8 mouse cellular contexts compared by ENCODE assay signal in the genomic region with DNA sequence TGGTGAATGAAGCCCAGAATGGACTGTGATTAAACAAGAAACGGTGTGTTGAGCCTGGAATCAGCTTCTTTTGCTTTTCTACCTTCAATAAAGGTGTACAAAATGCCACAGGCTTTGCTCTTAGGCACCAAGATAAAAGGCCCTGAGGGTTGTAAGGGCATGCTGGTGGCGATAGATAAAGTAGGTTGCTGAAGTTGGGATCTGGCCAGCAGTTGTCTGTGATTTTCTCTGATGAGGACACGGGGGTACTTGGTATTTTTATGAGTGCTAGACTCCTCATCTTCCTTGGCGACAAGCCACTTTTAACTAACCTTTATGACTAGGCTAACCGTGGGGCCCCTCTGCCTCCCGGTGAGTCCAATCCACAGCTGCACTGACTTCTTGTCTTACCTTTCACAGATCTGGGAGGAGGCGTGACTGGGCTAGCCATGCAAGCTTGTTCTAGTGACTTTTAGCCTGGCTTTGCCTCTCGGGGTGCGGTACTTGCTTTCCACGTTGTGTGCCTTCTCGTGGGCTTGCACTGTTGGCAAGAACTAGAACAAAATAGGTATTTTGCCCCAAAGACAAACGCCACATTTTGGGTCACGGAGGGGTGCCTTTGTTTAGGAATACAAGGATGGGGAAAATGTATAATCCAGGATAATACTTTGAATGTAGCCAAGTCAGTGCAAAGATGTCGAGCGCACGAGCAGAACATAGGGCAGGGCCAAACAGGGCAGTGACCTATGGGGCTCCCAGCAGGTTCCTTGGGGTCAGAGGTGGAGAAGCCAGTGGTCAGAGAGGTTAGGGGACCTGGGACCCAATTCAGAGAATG. TPM values are rescaled to one million over a fixed set of nuclear protein-coding genes. Genes with fewer than 3 reads are reported as not detected.
A peak's percentile ranks its signal among the peaks of the same experiment; 100 is the strongest.
DNase-seq lines count a peak whose midpoint lies in the region; ATAC-seq and TF ChIP-seq lines count a peak whose summit lies in the region.

No protein-coding gene starts in this region.

- peak overlapping the region; percentile 99 for H3K9ac ChIP-seq in heart, embryonic 11.5 days (ENCODE audit: low read depth, low read length)
- peak overlapping the region; percentile 95 for H3K9ac ChIP-seq in embryonic facial prominence, embryonic 14.5 days (ENCODE audit: low read depth, low read length)
- H3K9ac ChIP-seq in liver, embryonic 12.5 days: peak overlapping the region; percentile 79

- peaks cover 43% of the 10 kb centered on the region for H3K4me1 ChIP-seq in heart, embryonic 11.5 days (ENCODE audit: control insufficient read depth, insufficient read depth, low read length)
- H3K4me1 ChIP-seq in embryonic facial prominence, embryonic 14.5 days (ENCODE audit: control insufficient read depth, insufficient read depth, low read length): peaks cover 56% of the 10 kb centered on the region
- peaks cover 44% of the 10 kb centered on the region for H3K4me1 ChIP-seq in liver, embryonic 12.5 days

- no peaks in the 10 kb centered on the region for H3K9me3 ChIP-seq in heart, embryonic 11.5 days (replicated peaks; ENCODE audit: control insufficient read depth, low read length)
- H3K9me3 ChIP-seq in embryonic facial prominence, embryonic 14.5 days (ENCODE audit: control insufficient read depth, low read length): no peaks in the 10 kb centered on the region
- no peaks in the 10 kb centered on the region for H3K9me3 ChIP-seq in liver, embryonic 12.5 days (replicated peaks)

- H3K4me3 ChIP-seq in heart, embryonic 11.5 days (ENCODE audit: low read depth, low read length): peak overlapping the region; percentile 83
- no peak overlapping the region for H3K4me3 ChIP-seq in C2C12 (ENCODE audit: insufficient read depth, poor library complexity, severe bottlenecking)
- peak overlapping the region; percentile 96 for H3K4me3 ChIP-seq in embryonic facial prominence, embryonic 14.5 days (ENCODE audit: low read depth, low read length)
- H3K4me3 ChIP-seq in liver, embryonic 12.5 days: peak overlapping the region; percentile 71

- peak overlapping the region; percentile 70 for H3K27ac ChIP-seq in heart, embryonic 11.5 days (ENCODE audit: low read depth, low read length)
- H3K27ac ChIP-seq in embryonic facial prominence, embryonic 14.5 days (replicated peaks; ENCODE audit: low read depth, low read length): no peak overlapping the region; the same call in 1 of the 2 replicates
- H3K27ac ChIP-seq in liver, embryonic 12.5 days: no peak overlapping the region

- no peaks in the 10 kb centered on the region for H3K79me2 ChIP-seq in C2C12 (ENCODE audit: control insufficient read depth, insufficient read depth)

- peak; percentile 62 for ATAC-seq in heart, embryonic 11.5 days (replicated peaks; ENCODE audit: insufficient number of reproducible peaks, low FRiP score, low TSS enrichment)
- ATAC-seq in embryonic facial prominence, embryonic 14.5 days (ENCODE audit: low read depth): no peak
- ATAC-seq in liver, embryonic 12.5 days: peak; percentile 54; the same call in 1 of the 2 replicates

- peak overlapping the region; percentile 86 for H3ac ChIP-seq in C2C12 (ENCODE audit: control insufficient read depth, insufficient read length, low read depth)

- no peak for TF ChIP-seq CTCF in C2C12 (IDR thresholded peaks at IDR 0.05; ENCODE audit: control insufficient read depth, insufficient read depth, insufficient read length)

- H3K79me3 ChIP-seq in C2C12 (ENCODE audit: low read depth): no peaks in the 10 kb centered on the region

- H3K4me2 ChIP-seq in heart, embryonic 11.5 days: peak overlapping the region; percentile 94
- H3K4me2 ChIP-seq in embryonic facial prominence, embryonic 14.5 days (ENCODE audit: low read depth, low read length): peak overlapping the region; percentile 95
- peak overlapping the region; percentile 98 for H3K4me2 ChIP-seq in liver, embryonic 12.5 days

- peaks cover 11% of the 10 kb centered on the region for H3K36me3 ChIP-seq in heart, embryonic 11.5 days (ENCODE audit: control insufficient read depth, insufficient read depth, low read length)
- H3K36me3 ChIP-seq in C2C12 (ENCODE audit: control insufficient read depth, insufficient read depth): no peaks in the 10 kb centered on the region
- peaks cover 27% of the 10 kb centered on the region for H3K36me3 ChIP-seq in embryonic facial prominence, embryonic 14.5 days (ENCODE audit: control insufficient read depth, insufficient read depth, low read length)
- H3K36me3 ChIP-seq in liver, embryonic 12.5 days: peaks cover 19% of the 10 kb centered on the region

- intact Hi-C loops in heart, postnatal 36 days (cut with DNase I): loop anchor here (2.0 kb wide), 1 partner anchor 19 kb away; no protein-coding TSS in a partner anchor

- 25% methylated on average over 16 of the region's 16 CpGs for WGBS in heart, embryonic 11.5 days (ENCODE audit: insufficient replicate concordance)
- WGBS in embryonic facial prominence, embryonic 14.5 days: 22% methylated on average over 16 of the region's 16 CpGs
- 25% methylated on average over 16 of the region's 16 CpGs for WGBS in liver, embryonic 12.5 days (ENCODE audit: insufficient replicate concordance)

- H3K27me3 ChIP-seq in heart, embryonic 11.5 days (ENCODE audit: control insufficient read depth, insufficient read depth, low read length): no peaks in the 10 kb centered on the region
- H3K27me3 ChIP-seq in C2C12 (ENCODE audit: control insufficient read depth, insufficient read depth, insufficient read length): no peaks in the 10 kb centered on the region
- no peaks in the 10 kb centered on the region for H3K27me3 ChIP-seq in embryonic facial prominence, embryonic 14.5 days (replicated peaks; ENCODE audit: control insufficient read depth, insufficient read depth, low read length)
- H3K27me3 ChIP-seq in liver, embryonic 12.5 days (replicated peaks): peaks cover 68% of the 10 kb centered on the region

- no peak for DNase-seq in heart, postnatal 36 days
- DNase-seq in embryonic facial prominence, embryonic 14.5 days (ENCODE audit: low spot score): peak; percentile 40
- no peak for DNase-seq in frontal cortex, postnatal 25 days (ENCODE audit: low spot score in 2 of 2)
- DNase-seq in gastrocnemius, postnatal 4 days (ENCODE audit: low spot score in 2 of 2): no peak
- DNase-seq in adrenal gland, postnatal 36 days: no peak

TF ChIP-seq in C2C12, 6 proteins besides CTCF, POLR2A, EP300 and RAD21:
- TF ChIP-seq CEBPB (IDR thresholded peaks at IDR 0.05; ENCODE audit: low read depth): no peak
- TF ChIP-seq MYOG (IDR thresholded peaks at IDR 0.05; ENCODE audit: control insufficient read depth, extremely low read depth, insufficient read length): no peak
- no peak for TF ChIP-seq USF1 (IDR thresholded peaks at IDR 0.05; ENCODE audit: low read depth)
- no peak for TF ChIP-seq FOSL1 (IDR thresholded peaks at IDR 0.05; ENCODE audit: insufficient read depth, low read length, poor library complexity, severe bottlenecking)
- TF ChIP-seq MAX (IDR thresholded peaks at IDR 0.05): no peak
- no peak for TF ChIP-seq MYOD1 (IDR thresholded peaks at IDR 0.05; ENCODE audit: control insufficient read depth, insufficient read length, low read depth)

RNA-seq across cellular contexts. Expression of gene Rasl11b, which starts 0.9 kb away (rescaled TPM):
- 75.9 and 87.0 TPM in 2 replicates for polyA plus RNA-seq in heart, embryonic 11.5 days (2014; fragmentation: Nextera tagmentation; extraction: Ambion mirVana)
- 10 to 100 TPM; 29.9 to 44.8 TPM for total RNA-seq in heart, postnatal 36 days (2021)
- polyA plus RNA-seq in C2C12 (2012; fragmentation: generic; extraction: Trizol): 4.8 TPM
- 62.9 and 75.4 TPM in 2 replicates for polyA plus RNA-seq in embryonic facial prominence, embryonic 14.5 days (2014; fragmentation: Nextera tagmentation; extraction: Ambion mirVana)
- 5.9 and 7.0 TPM in 2 replicates for polyA plus RNA-seq in liver, embryonic 12.5 days (2016; fragmentation: Nextera tagmentation; extraction: Ambion mirVana)
- total RNA-seq in gastrocnemius, postnatal 4 days (2021): 10 to 100 TPM; 11.7 to 15.1 TPM
- 10 to 100 TPM; 18.1 to 24.3 TPM for total RNA-seq in adrenal gland, postnatal 36 days (2021)
